Mouse (Mus musculus): ENCODE measurements at regions not wholly inside any gene's neighbourhood (a gene's known extent, or its start where the extent isn't known, plus 50 kb on each side); places are given as distances from the start of the nearest gene placed in this dataset.

DNA sequence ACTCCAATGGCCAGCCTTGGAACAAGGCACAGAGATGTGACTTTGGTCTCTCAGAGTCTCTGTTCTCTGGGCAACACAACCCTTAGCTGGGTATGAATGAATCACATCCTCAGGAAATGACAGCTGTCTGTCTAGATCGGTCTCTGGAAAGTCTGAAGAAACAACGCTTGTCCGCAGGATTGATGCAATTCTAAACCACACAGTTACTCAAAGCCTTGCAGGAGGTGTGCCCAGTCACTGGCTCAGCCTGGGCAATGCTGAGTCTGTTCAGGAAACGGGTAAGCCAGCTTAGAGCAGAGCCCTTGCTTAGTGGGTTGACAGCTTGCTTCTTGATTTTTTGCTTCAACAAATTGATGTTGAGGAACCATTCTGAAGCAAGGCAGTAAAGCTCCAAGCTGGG is 53.7 kb upstream of the Nt5e start:
- no peak overlapping the region for H3K27ac ChIP-seq (ENCODE audit: low read length)
- H3K9me3 ChIP-seq (replicated peaks; ENCODE audit: control insufficient read depth, low read length): no peaks in the 10 kb centered on the region
- no peaks in the 10 kb centered on the region for H3K36me3 ChIP-seq (ENCODE audit: control insufficient read depth, insufficient read depth)
- H3K27me3 ChIP-seq (ENCODE audit: control insufficient read depth, insufficient read depth, low read depth, low read length): no peaks in the 10 kb centered on the region
- WGBS (ENCODE audit: insufficient replicate concordance): 17% methylated on average over 4 of the region's 4 CpGs
- no peak overlapping the region for H3K9ac ChIP-seq (ENCODE audit: low read depth, low read length)
- H3K4me2 ChIP-seq (ENCODE audit: low read depth, low read length): no peak overlapping the region
- no peaks in the 10 kb centered on the region for H3K4me1 ChIP-seq (ENCODE audit: control insufficient read depth, low read depth, low read length)
- ATAC-seq (ENCODE audit: low read depth): peak; percentile 51
- H3K4me3 ChIP-seq (ENCODE audit: low read depth, low read length): no peak overlapping the region

DNA sequence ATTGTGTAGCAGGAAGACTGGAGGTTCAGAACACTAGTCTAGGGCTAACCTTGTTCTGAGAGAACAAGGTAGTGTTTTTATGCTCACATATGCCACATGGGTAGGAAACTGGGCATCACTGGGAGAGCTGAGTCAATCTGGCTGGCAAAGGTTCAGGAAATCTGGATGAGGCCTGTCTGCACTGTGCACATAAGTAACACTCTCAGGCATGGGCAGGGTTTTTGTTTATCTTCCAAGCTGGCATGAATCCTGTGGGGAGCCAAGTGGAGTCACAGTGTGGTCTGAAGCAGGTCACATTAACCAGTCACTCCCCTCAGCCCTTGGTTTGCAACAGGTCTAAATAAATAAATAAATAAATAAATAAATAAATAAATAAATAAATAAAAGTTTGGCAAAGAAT is 53.0 kb upstream of the Nt5e start:
- H3K9me3 ChIP-seq (replicated peaks; ENCODE audit: control insufficient read depth, low read length): no peaks in the 10 kb centered on the region
- no peaks in the 10 kb centered on the region for H3K27me3 ChIP-seq (ENCODE audit: control insufficient read depth, insufficient read depth, low read depth, low read length)
- no peak overlapping the region for H3K4me2 ChIP-seq (ENCODE audit: low read depth, low read length)
- no peak for ATAC-seq (ENCODE audit: low read depth)
- no peaks in the 10 kb centered on the region for H3K36me3 ChIP-seq (ENCODE audit: control insufficient read depth, insufficient read depth)
- H3K4me1 ChIP-seq (ENCODE audit: control insufficient read depth, low read depth, low read length): no peaks in the 10 kb centered on the region
- no peak overlapping the region for H3K27ac ChIP-seq (ENCODE audit: low read length)
- no peak overlapping the region for H3K9ac ChIP-seq (ENCODE audit: low read depth, low read length)
- no peak overlapping the region for H3K4me3 ChIP-seq (ENCODE audit: low read depth, low read length)

DNA sequence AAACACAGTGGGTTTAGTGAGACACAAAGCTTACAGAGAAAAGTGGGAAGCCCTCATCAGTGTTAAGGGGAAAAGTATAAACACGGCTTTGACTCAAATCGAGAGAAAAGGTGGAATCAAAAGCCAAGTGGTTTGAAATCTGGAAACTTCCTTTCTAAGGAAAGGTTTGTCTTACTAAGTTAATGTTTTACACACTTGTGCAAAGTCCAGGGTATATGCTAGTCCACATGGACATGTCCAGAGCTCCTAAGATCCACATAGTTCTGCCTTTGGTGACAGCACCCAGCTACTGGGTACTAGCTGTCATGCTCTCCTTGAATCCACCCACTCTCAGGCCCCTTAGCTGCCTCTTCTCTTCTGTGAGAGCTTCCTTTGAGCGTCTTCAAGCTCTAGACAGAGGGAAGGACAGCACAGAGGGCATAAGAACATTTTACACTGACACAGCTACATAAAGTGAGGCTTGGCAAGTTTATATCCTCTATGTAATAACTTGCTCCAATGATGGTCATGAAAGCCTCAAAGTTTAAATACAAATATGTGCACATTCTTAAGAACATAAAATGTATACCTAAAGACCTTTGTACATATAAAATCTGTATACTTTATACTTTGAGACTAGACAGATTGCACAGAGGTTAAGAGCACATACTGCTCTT is 52.2 kb upstream of the Nt5e start:
- H3K27ac ChIP-seq (ENCODE audit: low read length): no peak overlapping the region
- no peaks in the 10 kb centered on the region for H3K9me3 ChIP-seq (replicated peaks; ENCODE audit: control insufficient read depth, low read length)
- ATAC-seq (ENCODE audit: low read depth): 0 out of 2 replicates have a peak, but pooled peaks have one; percentile 47
- H3K9ac ChIP-seq (ENCODE audit: low read depth, low read length): no peak overlapping the region
- no peak overlapping the region for H3K4me2 ChIP-seq (ENCODE audit: low read depth, low read length)
- no peaks in the 10 kb centered on the region for H3K4me1 ChIP-seq (ENCODE audit: control insufficient read depth, low read depth, low read length)
- H3K27me3 ChIP-seq (ENCODE audit: control insufficient read depth, insufficient read depth, low read depth, low read length): no peaks in the 10 kb centered on the region
- H3K36me3 ChIP-seq (ENCODE audit: control insufficient read depth, insufficient read depth): no peaks in the 10 kb centered on the region
- H3K4me3 ChIP-seq (ENCODE audit: low read depth, low read length): no peak overlapping the region
- 44% methylated on average over 3 of the region's 3 CpGs for WGBS (ENCODE audit: insufficient replicate concordance)

DNA sequence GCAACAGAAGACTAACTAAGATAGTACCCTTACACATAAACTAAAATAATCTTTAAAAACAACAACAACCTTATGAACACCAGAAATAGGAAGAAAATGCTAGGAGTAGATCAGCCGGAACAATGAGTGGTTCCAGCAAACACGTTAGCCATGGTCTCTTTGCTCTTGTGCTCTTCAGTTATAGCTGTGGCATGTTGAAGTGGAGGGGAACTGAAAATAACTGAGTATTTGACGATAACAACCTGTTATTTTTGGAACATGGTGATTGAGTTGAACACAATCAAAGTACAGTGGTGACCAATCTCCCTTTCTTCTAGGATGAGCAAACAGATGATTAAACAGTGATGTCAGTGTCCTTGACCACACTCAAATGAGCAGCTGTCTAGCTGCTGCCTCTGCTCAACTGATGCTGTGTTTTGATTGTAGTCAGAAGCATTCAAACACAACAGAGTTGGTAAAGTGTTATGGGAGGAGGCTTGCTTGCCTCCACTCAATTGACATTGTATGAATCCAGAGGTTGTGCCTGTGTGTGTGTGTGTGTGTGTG is 50.9 kb upstream of the Nt5e start:
- no peak overlapping the region for H3K4me3 ChIP-seq (ENCODE audit: low read depth, low read length)
- H3K27me3 ChIP-seq (ENCODE audit: control insufficient read depth, insufficient read depth, low read depth, low read length): no peaks in the 10 kb centered on the region
- H3K27ac ChIP-seq (ENCODE audit: low read length): no peak overlapping the region
- H3K36me3 ChIP-seq (ENCODE audit: control insufficient read depth, insufficient read depth): no peaks in the 10 kb centered on the region
- ATAC-seq (ENCODE audit: low read depth): peak; percentile 35; the same call in 1 of the 2 replicates
- no peaks in the 10 kb centered on the region for H3K9me3 ChIP-seq (replicated peaks; ENCODE audit: control insufficient read depth, low read length)
- no peak overlapping the region for H3K9ac ChIP-seq (ENCODE audit: low read depth, low read length)
- 51% methylated on average over 3 of the region's 3 CpGs for WGBS (ENCODE audit: insufficient replicate concordance)
- no peak overlapping the region for H3K4me2 ChIP-seq (ENCODE audit: low read depth, low read length)
- no peaks in the 10 kb centered on the region for H3K4me1 ChIP-seq (ENCODE audit: control insufficient read depth, low read depth, low read length)

DNA sequence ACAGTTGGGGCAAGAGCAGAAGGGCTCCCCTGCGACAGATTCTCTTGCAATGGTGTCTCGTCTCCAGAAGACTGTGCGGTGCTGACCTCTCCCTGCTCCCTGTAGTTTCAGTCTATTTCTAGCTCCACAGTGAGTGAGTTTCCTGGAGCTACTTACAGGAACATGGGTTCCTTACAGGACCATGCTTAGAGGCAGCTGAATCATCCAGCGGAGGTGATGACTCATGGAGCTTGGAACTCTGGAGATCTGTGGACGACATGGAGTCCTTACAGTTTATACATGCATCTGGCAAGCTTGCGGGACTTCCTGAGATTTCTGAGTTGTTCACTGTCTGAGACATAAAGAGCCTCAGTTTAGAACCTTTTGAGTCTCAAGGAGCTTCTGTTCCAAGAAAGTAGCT is 50.0 kb upstream of the Nt5e start:
- WGBS (ENCODE audit: insufficient replicate concordance): 53% methylated on average over 6 of the region's 6 CpGs
- no peaks in the 10 kb centered on the region for H3K27me3 ChIP-seq (ENCODE audit: control insufficient read depth, insufficient read depth, low read depth, low read length)
- H3K36me3 ChIP-seq (ENCODE audit: control insufficient read depth, insufficient read depth): no peaks in the 10 kb centered on the region
- no peak overlapping the region for H3K9ac ChIP-seq (ENCODE audit: low read depth, low read length)
- H3K4me2 ChIP-seq (ENCODE audit: low read depth, low read length): no peak overlapping the region
- H3K27ac ChIP-seq (ENCODE audit: low read length): no peak overlapping the region
- no peaks in the 10 kb centered on the region for H3K9me3 ChIP-seq (replicated peaks; ENCODE audit: control insufficient read depth, low read length)
- no peak overlapping the region for H3K4me3 ChIP-seq (ENCODE audit: low read depth, low read length)
- no peak for ATAC-seq (ENCODE audit: low read depth)
- H3K4me1 ChIP-seq (ENCODE audit: control insufficient read depth, low read depth, low read length): no peaks in the 10 kb centered on the region

Data from liver, embryonic 16.5 days (tissue).